Mouse (Mus musculus): ENCODE data around the gene Rpl10a.

The Rpl10a gene

DNA sequence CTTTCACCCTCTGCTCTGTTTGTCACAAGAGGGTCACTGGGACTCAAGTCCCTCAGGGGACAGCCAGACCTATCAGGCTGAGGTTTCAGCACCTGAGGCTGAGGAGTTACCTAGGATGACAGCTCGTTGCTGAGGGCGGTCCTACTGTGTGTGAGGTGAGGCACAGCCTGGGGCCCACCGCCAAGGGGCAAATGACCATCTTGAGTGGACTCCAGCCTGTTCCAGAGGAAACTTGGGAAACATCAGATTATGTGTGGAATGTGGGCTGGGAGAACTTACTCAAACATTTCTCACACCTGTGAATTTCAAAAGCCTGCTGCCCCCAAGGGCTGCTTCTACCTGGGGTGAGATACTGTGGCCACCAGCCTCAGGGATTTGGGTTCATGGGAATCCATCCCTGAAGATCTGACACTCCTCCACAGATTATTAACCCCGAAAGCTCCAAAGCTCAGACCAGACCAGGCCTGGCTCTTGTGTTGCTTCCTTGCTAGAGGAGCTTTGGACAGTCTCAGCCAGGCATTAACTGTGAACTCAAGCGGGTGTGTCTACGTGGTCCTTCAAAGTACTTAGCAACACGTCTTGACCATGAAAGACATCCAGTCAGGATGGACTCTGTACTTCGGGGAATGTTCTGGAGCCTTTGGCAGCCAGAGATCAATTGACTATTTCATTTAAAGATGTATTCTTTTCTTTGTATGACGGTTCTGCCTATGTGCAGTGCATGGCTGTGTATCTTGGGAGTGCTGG is 32.4 kb downstream of the Rpl10a start:
- DNase-seq (ENCODE audit: low spot score), result no peak

- no peak for DNase-seq (ENCODE audit: low spot score)
Observed at GRCm38 (mm10) chr17:28361921-28362652, 33.8 kb downstream of the Rpl10a start.

DNA sequence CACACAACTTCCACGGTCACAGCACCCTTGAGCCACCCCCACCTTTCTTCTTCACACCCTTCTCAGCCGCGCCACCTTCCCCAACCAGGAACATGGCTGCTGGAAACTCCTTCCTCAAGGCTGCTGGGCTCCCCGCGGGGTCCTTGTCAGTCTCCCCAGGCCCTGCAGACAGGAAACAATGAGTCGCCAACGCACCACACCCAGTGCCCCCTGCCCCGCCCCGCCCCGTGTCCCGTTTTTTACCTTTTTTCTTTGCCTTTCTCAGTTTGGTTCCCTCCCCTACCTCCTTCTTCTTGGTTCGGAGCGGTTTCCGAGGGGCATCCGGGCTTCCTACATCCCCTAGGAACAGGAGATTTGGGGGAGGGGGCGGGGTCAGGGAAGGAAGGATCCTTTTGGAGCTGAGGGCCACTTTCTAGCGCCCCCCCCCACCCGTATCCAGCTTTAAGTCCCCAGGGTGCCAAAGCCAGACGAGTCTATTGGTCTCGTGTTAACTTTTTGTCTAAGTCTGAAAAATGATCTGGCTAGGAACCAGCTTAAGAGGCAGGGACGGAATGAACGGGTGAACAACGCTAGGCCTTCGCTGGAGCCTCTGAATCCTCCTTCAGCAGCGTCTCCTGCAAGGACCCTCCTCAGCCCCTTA is 34.5 kb downstream of the Rpl10a start:
- peak; percentile 44 for DNase-seq (ENCODE audit: low spot score)

DNA sequence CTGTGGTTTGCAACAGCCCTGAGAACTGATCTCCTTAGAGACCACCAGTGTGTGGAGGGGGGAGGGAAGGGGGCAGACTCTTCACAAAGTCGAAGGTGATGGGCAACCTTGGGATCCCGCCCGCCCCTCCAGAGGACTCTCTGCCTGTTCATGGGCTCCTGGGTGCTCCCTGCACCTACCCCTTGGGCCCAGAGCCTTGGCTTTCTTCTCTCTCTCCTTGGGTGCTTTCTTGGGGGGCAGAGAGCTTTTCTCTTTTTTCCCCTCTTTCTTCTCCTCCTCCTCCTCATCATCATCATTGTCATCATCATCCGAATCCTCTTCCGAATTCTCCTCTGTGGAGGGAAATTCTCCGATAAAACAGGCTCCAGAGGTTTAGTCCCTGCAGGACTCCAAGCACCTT is 35.2 kb downstream of the Rpl10a start:
- DNase-seq (ENCODE audit: low spot score), result no peak

DNA sequence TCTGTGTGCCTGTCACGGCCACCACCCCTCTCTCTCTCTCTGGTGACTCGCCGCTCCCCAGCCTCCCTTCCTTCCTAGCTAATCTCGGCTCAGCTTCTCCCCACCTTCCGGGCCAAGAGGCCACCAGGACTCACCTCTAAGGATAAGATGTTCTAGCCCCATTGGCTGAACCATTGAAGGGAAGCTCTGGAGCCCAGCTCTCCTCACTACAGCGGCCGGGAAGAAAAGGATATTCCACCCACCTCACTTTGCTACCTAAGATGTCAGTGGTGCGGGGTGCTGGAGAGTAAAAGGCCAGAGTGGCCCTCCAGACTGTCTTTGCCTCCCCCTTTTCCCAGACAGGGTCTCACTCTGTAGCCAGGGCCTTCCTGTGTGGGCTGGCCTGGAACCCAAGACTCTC is 36.9 kb downstream of the Rpl10a start, which contains the start of gene Tulp1:
Tulp1 (minus strand) TSS at position 101 of the 400 bp plus-strand sequence.
- no peak for DNase-seq (ENCODE audit: low spot score)

GRCm38 (mm10) chr17:28368449-28368848 is 40.2 kb downstream of the Rpl10a start:
- peak; percentile 83 for DNase-seq (ENCODE audit: low spot score)

- no peak for DNase-seq (ENCODE audit: low spot score)
Observed at GRCm38 (mm10) chr17:28369056-28369455, 40.8 kb downstream of the Rpl10a start.

GRCm38 (mm10) chr17:28371286-28371685 is 43.0 kb downstream of the Rpl10a start:
- no peak for DNase-seq (ENCODE audit: low spot score)

DNA sequence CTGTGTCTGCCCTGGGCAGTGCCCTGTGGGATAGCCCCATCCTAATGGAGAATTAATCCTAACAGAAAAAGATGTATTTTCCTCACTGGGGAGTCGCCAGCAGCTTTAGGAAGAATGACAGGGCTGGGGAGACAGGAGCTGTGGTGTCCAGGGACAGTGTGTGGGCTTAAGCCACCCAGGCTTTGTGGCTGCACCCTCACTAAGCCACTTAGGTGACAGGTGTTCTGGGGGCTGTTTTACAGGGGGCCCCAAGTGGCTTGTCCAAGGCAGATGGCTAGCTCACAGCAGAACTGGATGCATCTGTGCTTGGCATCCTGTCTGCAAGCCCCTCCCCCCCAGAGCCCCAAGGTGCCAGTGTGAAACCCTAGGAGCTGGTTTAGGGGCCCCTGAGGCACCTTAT is 43.7 kb downstream of the Rpl10a start:
- DNase-seq (ENCODE audit: low spot score), result no peak

DNA sequence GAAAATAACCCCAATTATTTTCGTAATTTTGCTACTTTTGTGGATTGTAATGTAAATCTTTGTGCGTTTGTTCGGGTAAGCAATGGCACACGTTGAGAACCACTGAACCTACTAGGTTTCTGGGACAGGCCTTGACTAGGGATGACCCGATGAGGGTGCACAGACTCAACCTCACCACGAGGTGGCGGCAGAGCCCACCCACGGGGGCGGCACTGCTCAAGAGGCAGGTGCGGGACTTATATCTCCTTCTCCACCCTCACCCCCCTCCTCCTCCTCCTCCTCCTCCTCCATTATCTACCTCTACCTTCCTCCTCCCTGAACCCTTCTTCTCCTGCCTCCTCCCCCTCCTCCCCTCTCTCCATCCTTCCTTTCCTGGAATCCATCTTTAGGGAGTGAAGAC is 45.5 kb downstream of the Rpl10a start:
- DNase-seq (ENCODE audit: low spot score), result peak; percentile 81

- no peak for DNase-seq (ENCODE audit: low spot score)
Observed at GRCm38 (mm10) chr17:28374494-28374893, 46.2 kb downstream of the Rpl10a start.

GRCm38 (mm10) chr17:28375592-28376061 is 47.4 kb downstream of the Rpl10a start:
- peak; percentile 17 for DNase-seq (ENCODE audit: low spot score)

GRCm38 (mm10) chr17:28380255-28380654 is 52.0 kb downstream of the Rpl10a start:
- no peak for DNase-seq (ENCODE audit: low spot score)

Measured in embryo, embryonic 10 days (tissue).